Mouse (Mus musculus) limb, embryonic 13.5 days (tissue): ENCODE data around the gene Cep63. TPM values are rescaled to one million over a fixed set of nuclear protein-coding genes. Genes with fewer than 3 reads are reported as not detected.

Experiments used
- ATAC-seq: fragments of 200-750 bp; cut with Nextera tagmentation; 2 replicates; pipeline ENCODE4 v1.8.0; 2017; ENCODE audit warnings: low read depth, moderate number of reproducible peaks, moderate TSS enrichment; ENCODE audit not compliant: low FRiP score
- H3K27ac ChIP-seq: fragments of 300-500 bp; sonication (generic); 2 replicates; pipeline ENCODE4 v1.5.1; 2015; ENCODE audit warnings: inconsistent platforms, mild to moderate bottlenecking, moderate library complexity
- H3K27me3 ChIP-seq: fragments of 300-500 bp; sonication (generic); 2 replicates; pipeline ENCODE4 v1.6.1; 2015; ENCODE audit warnings: mild to moderate bottlenecking, inconsistent platforms
- H3K36me3 ChIP-seq: fragments of 300-500 bp; sonication (generic); 2 replicates; pipeline ENCODE4 v1.6.1; 2015; ENCODE audit warnings: inconsistent platforms, mild to moderate bottlenecking, moderate library complexity
- H3K4me1 ChIP-seq: fragments of 300-500 bp; sonication (generic); 2 replicates; pipeline ENCODE4 v1.6.1; 2015; ENCODE audit warnings: inconsistent platforms
- H3K4me2 ChIP-seq: fragments of 300-500 bp; sonication (generic); replicated peaks from 2 replicates; pipeline ENCODE4 v1.6.1; 2015; ENCODE audit warnings: inconsistent platforms, mild to moderate bottlenecking, moderate library complexity
- H3K4me3 ChIP-seq: fragments of 300-500 bp; sonication (generic); 2 replicates; pipeline ENCODE4 v1.5.1; 2015; ENCODE audit warnings: moderate library complexity, mild to moderate bottlenecking, inconsistent platforms
- H3K9ac ChIP-seq: fragments of 300-500 bp; sonication (generic); 2 replicates; pipeline ENCODE4 v1.6.1; 2015; ENCODE audit warnings: mild to moderate bottlenecking, inconsistent platforms
- H3K9me3 ChIP-seq: fragments of 300-500 bp; sonication (generic); 2 replicates; pipeline ENCODE4 v1.6.1; 2016; ENCODE audit warnings: inconsistent platforms
- WGBS: fragments of 180-500 bp; shearing (Covaris S2); methylation state at CpG from one replicate; pipeline ENCODE4 v1.1.7; 2015; 5-methylcytosine and 5-hydroxymethylcytosine counted together
- polyA plus RNA-seq: library from polyadenylated mRNA; unstranded; fragments of >200 nt; fragmentation: Nextera tagmentation; extraction: Ambion mirVana; gene quantifications from 2 replicates; pipeline ENCODE4 v1.2.1, GENCODE M21; 2015

Cep63 gene
- polyA plus RNA-seq, 1 experiment from 2014 or later = 48.2 TPM

- Histone ChIP-seq H3K4me3 (no peak overlapping the region), H3K27me3 (no peaks in the 10 kb centered on the region), H3K9ac (no peak overlapping the region), H3K9me3 (no peaks in the 10 kb centered on the region), H3K36me3 (peaks cover 37% of the 10 kb centered on the region), H3K4me2 (no peak overlapping the region), H3K27ac (no peak overlapping the region), H3K4me1 (no peaks in the 10 kb centered on the region)
- WGBS = 70% methylated on average over 2 of the region's 2 CpGs
- no peak for ATAC-seq
Observed at GRCm38 (mm10) chr9:102601187-102601586, 25.1 kb downstream of the Cep63 start.

- peaks cover 40% of the 10 kb centered on the region for H3K36me3 ChIP-seq
- 84% methylated on average over 8 of the region's 8 CpGs for WGBS
Observed at GRCm38 (mm10) chr9:102595662-102596436, 30.5 kb downstream of the Cep63 start.

GRCm38 (mm10) chr9:102594667-102595393 lies 31.5 kb downstream of the Cep63 start:
- Histone ChIP-seq H3K4me2 (no peak overlapping the region), H3K4me1 (peaks cover 3% of the 10 kb centered on the region; the same call in 1 of the 2 replicates), H3K27me3 (no peaks in the 10 kb centered on the region), H3K27ac (no peak overlapping the region; the same call in 1 of the 2 replicates), H3K4me3 (no peak overlapping the region), H3K9me3 (no peaks in the 10 kb centered on the region), H3K9ac (no peak overlapping the region), H3K36me3 (peaks cover 41% of the 10 kb centered on the region)
- WGBS = 65% methylated on average over 6 of the region's 6 CpGs
- no peak for ATAC-seq

More at GRCm38 (mm10) chr9:102595662-102596436, 30.5 kb downstream of the Cep63 start:
- H3K4me1 ChIP-seq = peaks cover 3% of the 10 kb centered on the region; the same call in 1 of the 2 replicates
- H3K27me3 ChIP-seq = no peaks in the 10 kb centered on the region
- no peak overlapping the region for H3K4me2 ChIP-seq
- no peak overlapping the region for H3K27ac ChIP-seq
- no peak for ATAC-seq
- H3K9ac ChIP-seq = no peak overlapping the region
- no peaks in the 10 kb centered on the region for H3K9me3 ChIP-seq
- no peak overlapping the region for H3K4me3 ChIP-seq

GRCm38 (mm10) chr9:102587347-102587746 lies 39.0 kb downstream of the Cep63 start:
- no peak for ATAC-seq
- Histone ChIP-seq H3K4me2 (no peak overlapping the region), H3K27me3 (no peaks in the 10 kb centered on the region), H3K9me3 (no peaks in the 10 kb centered on the region), H3K4me3 (no peak overlapping the region), H3K4me1 (no peaks in the 10 kb centered on the region), H3K36me3 (peaks cover 52% of the 10 kb centered on the region), H3K27ac (no peak overlapping the region), H3K9ac (no peak overlapping the region)
- WGBS = 72% methylated on average over 5 of the region's 5 CpGs

GRCm38 (mm10) chr9:102581921-102582469 lies 44.3 kb downstream of the Cep63 start:
- H3K4me1 ChIP-seq = peaks cover 4% of the 10 kb centered on the region; the same call in 1 of the 2 replicates
- no peak overlapping the region for H3K27ac ChIP-seq
- H3K4me2 ChIP-seq = no peak overlapping the region
- 81% methylated on average over 12 of the region's 12 CpGs for WGBS
- H3K4me3 ChIP-seq = no peak overlapping the region
- ATAC-seq = no peak
- H3K9ac ChIP-seq = no peak overlapping the region
- H3K9me3 ChIP-seq = no peaks in the 10 kb centered on the region
- no peaks in the 10 kb centered on the region for H3K27me3 ChIP-seq
- H3K36me3 ChIP-seq = peaks cover 32% of the 10 kb centered on the region

GRCm38 (mm10) chr9:102577480-102577879 lies 48.9 kb downstream of the Cep63 start:
- no peak overlapping the region; the same call in 1 of the 2 replicates for H3K27ac ChIP-seq
- no peaks in the 10 kb centered on the region for H3K9me3 ChIP-seq
- ATAC-seq = no peak
- H3K4me3 ChIP-seq = no peak overlapping the region
- WGBS = 42% methylated on average over 5 of the region's 5 CpGs
- H3K9ac ChIP-seq = no peak overlapping the region
- H3K4me1 ChIP-seq = peaks cover 22% of the 10 kb centered on the region
- H3K4me2 ChIP-seq = no peak overlapping the region
- no peaks in the 10 kb centered on the region for H3K36me3 ChIP-seq
- H3K27me3 ChIP-seq = no peaks in the 10 kb centered on the region

GRCm38 (mm10) chr9:102572888-102573287 lies 53.4 kb downstream of the Cep63 start:
- Histone ChIP-seq H3K4me1 (peaks cover 25% of the 10 kb centered on the region), H3K9me3 (peaks cover 5% of the 10 kb centered on the region; the same call in 1 of the 2 replicates), H3K4me3 (no peak overlapping the region), H3K27ac (no peak overlapping the region), H3K36me3 (no peaks in the 10 kb centered on the region), H3K9ac (no peak overlapping the region), H3K4me2 (no peak overlapping the region), H3K27me3 (no peaks in the 10 kb centered on the region)
- ATAC-seq = no peak
- WGBS = 59% methylated on average over 5 of the region's 5 CpGs

GRCm38 (mm10) chr9:102558463-102558862 lies 67.9 kb downstream of the Cep63 start:
- no peak overlapping the region for H3K4me2 ChIP-seq
- WGBS = 90% methylated on average over 3 of the region's 3 CpGs
- H3K9ac ChIP-seq = no peak overlapping the region
- H3K36me3 ChIP-seq = no peaks in the 10 kb centered on the region
- no peak overlapping the region for H3K27ac ChIP-seq
- H3K27me3 ChIP-seq = no peaks in the 10 kb centered on the region
- no peaks in the 10 kb centered on the region for H3K4me1 ChIP-seq
- H3K4me3 ChIP-seq = no peak overlapping the region
- ATAC-seq = no peak
- 0 out of 2 replicates have a peak, but pooled peaks cover 4% of the 10 kb centered on the region for H3K9me3 ChIP-seq

GRCm38 (mm10) chr9:102553781-102554180 lies 72.6 kb downstream of the Cep63 start:
- H3K4me2 ChIP-seq = no peak overlapping the region
- H3K27ac ChIP-seq = no peak overlapping the region
- H3K9ac ChIP-seq = no peak overlapping the region
- H3K27me3 ChIP-seq = peaks cover 8% of the 10 kb centered on the region; the same call in 1 of the 2 replicates
- no peak overlapping the region for H3K4me3 ChIP-seq
- no peaks in the 10 kb centered on the region for H3K4me1 ChIP-seq
- H3K36me3 ChIP-seq = no peaks in the 10 kb centered on the region
- no peak for ATAC-seq
- 83% methylated on average over 3 of the region's 3 CpGs for WGBS
- H3K9me3 ChIP-seq = 0 out of 2 replicates have a peak, but pooled peaks cover 4% of the 10 kb centered on the region

GRCm38 (mm10) chr9:102551771-102552170 lies 74.6 kb downstream of the Cep63 start:
- H3K9me3 ChIP-seq = no peaks in the 10 kb centered on the region
- peaks cover 22% of the 10 kb centered on the region for H3K27me3 ChIP-seq
- no peaks in the 10 kb centered on the region for H3K4me1 ChIP-seq
- no peak overlapping the region for H3K9ac ChIP-seq
- no peak overlapping the region for H3K4me2 ChIP-seq
- H3K4me3 ChIP-seq = no peak overlapping the region
- H3K27ac ChIP-seq = no peak overlapping the region
- WGBS = 62% methylated on average over 10 of the region's 10 CpGs
- no peaks in the 10 kb centered on the region for H3K36me3 ChIP-seq
- ATAC-seq = no peak

- no peak overlapping the region for H3K9ac ChIP-seq
- no peak overlapping the region for H3K4me3 ChIP-seq
- H3K27me3 ChIP-seq = peaks cover 41% of the 10 kb centered on the region
- H3K36me3 ChIP-seq = no peaks in the 10 kb centered on the region
- H3K4me1 ChIP-seq = peaks cover 18% of the 10 kb centered on the region
- ATAC-seq = no peak
- no peak overlapping the region for H3K27ac ChIP-seq
- WGBS = 73% methylated on average over 8 of the region's 8 CpGs
- no peak overlapping the region for H3K4me2 ChIP-seq
- no peaks in the 10 kb centered on the region for H3K9me3 ChIP-seq
Observed at GRCm38 (mm10) chr9:102549211-102549610, 77.1 kb downstream of the Cep63 start.

GRCm38 (mm10) chr9:102547028-102547354 lies 79.3 kb downstream of the Cep63 start:
- Histone ChIP-seq H3K36me3 (no peaks in the 10 kb centered on the region), H3K27ac (no peak overlapping the region), H3K9me3 (no peaks in the 10 kb centered on the region), H3K4me1 (peaks cover 21% of the 10 kb centered on the region), H3K27me3 (peaks cover 61% of the 10 kb centered on the region), H3K4me2 (no peak overlapping the region), H3K4me3 (no peak overlapping the region), H3K9ac (no peak overlapping the region)
- 37% methylated on average over 7 of the region's 7 CpGs for WGBS
- no peak for ATAC-seq
